Mouse (Mus musculus) layer of hippocampus, adult 9-11 months (tissue): ENCODE measurements at regions not wholly inside any gene's neighbourhood (a gene's known extent, or its start where the extent isn't known, plus 50 kb on each side); places are given as distances from the start of the nearest gene placed in this dataset.

ENCODE experiments used
- DNase-seq: peaks from one replicate; pipeline ENCODE4 v3.0.0; 2022

GRCm38 (mm10) chr1:184454381-184454780 is 278.0 kb downstream of the Hlx start:
- no peak for DNase-seq

GRCm38 (mm10) chr1:184453673-184454072 is 278.7 kb downstream of the Hlx start:
- DNase-seq, result no peak

GRCm38 (mm10) chr1:184453061-184453460 is 279.4 kb downstream of the Hlx start:
- no peak for DNase-seq

GRCm38 (mm10) chr1:184451686-184452085 is 280.7 kb downstream of the Hlx start:
- DNase-seq, result no peak

- no peak for DNase-seq
These were observed 283.4 kb downstream of the Hlx start for GRCm38 (mm10) chr1:184449007-184449406.

DNA sequence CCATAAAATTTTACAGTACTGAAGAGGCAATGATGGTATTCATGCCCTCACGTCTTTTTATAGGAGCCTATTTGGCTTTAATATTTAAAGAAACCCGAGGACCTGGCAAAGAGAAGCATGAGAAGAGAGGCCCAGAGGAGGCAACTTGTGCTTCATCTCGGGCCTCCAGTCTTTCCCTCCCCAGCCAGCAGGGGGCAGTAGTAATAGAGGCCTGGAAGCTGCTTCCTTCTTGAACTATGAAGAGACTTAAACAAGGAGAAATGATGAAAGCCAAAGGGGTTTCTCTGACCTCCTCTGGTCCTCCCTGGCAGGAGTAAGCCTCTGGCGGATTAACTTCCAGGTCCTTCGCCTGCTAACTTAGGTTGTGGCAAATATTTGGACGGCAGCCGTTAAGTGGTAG is 284.5 kb downstream of the Hlx start:
- DNase-seq, result peak; percentile 40

DNA sequence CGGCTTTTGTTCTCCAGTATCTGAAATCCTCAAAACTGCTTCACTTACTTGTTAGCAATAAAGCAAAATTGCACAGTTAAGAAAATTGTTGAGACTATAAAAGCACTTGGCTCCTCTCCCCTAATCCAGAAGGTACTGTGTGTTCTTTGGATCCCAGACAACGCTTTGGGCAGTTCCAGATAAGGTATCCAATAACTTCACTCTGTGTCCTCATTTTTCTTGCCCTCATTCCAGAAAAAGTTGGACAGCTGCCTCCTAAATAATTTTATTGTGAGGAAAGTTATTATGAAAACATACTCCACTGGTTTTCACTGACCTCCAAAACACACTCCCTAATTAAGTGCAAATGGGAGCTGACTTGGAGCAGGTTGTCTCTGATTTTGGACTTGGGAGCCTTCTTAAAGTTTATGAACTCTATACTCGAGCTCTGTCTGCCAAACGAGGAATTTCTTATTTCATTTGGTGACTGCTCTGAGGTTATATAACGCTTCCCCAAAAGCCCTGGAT is 285.2 kb downstream of the Hlx start:
- no peak for DNase-seq

DNA sequence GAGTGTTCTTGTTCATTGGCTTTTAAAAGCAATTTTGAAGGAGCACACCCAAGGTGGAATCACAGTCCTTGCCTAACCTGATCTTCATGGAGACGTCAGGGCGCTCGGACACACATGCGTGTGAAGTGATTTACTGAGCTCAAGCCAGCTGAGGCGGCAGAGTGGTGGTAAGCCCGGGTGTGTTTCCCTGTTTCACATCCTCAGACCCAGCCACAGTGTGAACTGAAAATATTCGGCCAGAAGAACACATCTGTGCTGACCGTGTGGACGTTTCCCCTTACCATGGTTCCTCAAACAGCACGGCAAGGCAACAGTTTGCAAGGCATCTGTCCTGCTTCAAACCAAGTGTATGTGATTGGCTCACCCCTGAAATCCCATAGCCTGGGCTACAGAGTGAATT is 288.2 kb downstream of the Hlx start:
- peak; percentile 63 for DNase-seq

DNA sequence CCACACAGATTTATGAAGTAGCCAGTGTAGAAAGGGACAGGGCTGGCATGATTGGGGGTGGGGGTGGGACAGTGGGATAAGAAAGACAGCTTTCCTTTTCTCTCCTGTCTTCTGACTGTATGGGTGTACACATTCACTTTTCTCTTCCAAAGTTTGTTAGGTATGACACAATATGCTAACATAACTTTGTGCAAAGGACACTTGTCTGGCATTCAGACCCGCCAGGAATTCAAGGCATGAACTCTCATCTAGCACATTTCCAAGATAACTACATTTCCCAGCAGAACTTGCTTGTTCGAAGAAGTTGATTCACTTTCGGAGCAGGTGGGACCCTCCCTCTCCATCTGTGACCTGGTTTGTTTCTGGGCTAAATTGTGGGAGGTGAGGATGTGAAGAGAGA is 289.7 kb downstream of the Hlx start:
- DNase-seq, result no peak

DNA sequence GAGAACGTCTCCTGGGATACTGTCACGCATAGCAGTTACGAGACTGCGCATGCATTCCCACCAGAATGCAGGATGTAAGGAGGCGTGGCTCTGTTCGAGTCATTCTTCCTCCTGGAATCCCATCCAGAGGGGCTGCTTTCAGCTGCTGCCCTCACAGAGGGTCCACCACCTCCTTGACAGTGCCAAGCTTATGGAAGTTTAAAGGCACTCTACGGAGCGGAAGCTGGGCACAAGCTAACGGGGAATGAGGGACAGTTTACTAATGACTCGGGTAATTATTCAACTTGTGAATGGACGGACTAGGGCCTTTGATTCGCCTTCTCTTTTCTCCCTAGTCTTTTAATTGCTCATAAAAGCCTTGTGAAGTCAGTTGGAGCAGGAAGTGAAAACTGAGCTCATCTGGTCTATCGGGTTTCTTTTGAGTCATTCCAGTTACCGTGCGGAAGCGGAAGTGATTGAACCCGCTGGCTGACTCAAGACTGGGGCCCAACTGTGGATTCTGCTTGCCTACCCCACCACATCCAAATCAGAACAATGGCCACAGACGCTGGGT is 291.3 kb downstream of the Hlx start:
- peak; percentile 50 for DNase-seq

DNA sequence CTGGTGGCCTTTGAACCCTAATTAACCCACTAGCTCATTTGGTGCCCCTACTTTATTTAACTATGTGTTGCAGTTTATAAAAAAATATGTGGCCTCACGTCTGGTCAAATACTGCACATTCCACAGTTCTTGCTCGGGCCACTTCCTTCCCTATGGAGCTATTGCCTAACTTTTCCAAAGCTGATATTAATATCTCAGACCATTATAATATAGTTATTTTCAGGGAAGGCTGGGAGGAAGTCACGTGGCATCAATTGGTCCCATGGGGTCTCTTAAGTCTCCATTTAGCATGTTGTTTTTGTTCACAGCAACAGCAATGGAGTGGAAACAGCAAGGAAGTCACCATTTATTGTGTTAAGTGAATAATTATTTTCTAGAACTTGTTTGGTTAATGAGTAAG is 292.9 kb downstream of the Hlx start:
- DNase-seq, result no peak

- DNase-seq, result no peak
These were observed 296.0 kb downstream of the Hlx start for GRCm38 (mm10) chr1:184436387-184436786.

DNA sequence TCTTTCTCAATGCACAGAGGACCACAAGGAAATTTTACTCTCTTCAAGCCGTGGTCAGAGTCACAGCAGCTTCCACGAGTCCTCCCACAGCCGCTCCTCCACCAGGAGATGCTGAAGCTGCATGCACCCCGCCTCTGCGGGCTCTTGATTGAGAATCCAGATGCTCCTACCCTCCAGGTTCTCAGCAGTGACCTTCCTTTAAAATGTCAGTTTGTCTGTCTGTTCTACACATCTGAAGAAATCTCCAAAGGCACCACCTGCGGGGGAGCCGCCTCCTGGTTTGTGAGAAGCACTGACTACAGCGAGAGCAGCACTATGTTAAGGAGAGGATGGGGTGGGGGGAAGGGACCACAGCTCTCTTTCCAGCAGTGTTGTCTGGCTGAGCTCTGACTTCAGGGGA is 303.8 kb downstream of the Hlx start:
- DNase-seq, result no peak

DNA sequence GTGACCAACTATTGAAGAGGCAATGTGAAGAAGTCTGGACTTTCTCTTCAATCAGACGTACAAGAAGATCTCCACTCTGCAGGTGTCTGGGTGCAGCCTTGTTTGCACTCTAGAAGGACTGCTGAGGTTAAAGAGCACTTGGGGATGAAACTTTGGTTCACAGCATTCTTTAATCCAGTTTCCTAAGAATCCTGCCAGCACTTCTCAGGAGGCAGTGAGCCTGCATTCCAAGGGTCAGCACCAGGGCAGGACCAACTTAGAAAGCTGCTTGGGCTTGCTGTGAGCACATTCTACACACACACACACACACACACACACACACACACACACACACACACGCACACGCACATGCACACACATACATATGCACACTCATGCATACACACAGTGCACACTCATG is 304.4 kb downstream of the Hlx start:
- DNase-seq, result no peak

GRCm38 (mm10) chr1:184425694-184426093 is 306.7 kb downstream of the Hlx start:
- no peak for DNase-seq

DNA sequence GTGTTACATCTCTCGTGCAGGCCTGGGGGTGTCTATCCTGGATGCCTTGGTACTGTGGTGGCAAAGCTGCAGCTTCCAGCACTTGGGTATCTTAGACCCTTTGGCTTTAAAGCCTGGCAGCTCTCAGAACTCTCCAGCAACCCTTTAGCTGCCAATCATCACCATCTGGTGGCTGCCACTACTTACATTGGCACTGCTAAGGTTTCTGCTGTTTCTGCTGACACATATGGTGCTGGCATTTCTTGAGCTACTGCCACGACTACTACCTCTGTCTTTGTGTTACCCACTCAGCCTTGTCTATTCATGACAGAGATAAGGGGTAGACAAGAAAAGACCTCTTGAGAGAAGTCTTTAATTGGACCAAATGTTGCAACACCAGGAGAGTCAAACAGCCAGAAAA is 308.4 kb downstream of the Hlx start:
- DNase-seq, result peak; percentile 12

- DNase-seq, result no peak
These were observed 319.8 kb downstream of the Hlx start for GRCm38 (mm10) chr1:184412596-184412995.

DNA sequence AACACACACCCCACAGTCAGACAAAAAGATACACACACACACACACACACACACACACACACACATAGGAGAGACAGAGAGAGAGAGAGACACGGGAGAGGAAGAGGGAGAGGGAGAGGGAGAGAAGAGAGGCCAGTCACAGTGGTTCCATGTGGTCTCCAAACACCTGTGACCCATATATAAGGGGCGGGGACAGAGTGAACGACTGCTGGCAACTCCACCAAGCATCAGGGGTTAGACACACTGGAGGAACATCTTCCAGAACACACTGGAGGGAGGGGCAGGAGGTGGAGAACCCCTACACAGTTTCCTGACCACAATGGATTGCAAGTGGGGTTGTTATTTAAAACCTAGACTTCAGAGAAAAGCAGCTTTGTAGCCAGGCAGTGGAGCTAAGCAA is 321.4 kb downstream of the Hlx start:
- no peak for DNase-seq

GRCm38 (mm10) chr1:184409986-184410385 is 322.4 kb downstream of the Hlx start:
- DNase-seq, result no peak

DNA sequence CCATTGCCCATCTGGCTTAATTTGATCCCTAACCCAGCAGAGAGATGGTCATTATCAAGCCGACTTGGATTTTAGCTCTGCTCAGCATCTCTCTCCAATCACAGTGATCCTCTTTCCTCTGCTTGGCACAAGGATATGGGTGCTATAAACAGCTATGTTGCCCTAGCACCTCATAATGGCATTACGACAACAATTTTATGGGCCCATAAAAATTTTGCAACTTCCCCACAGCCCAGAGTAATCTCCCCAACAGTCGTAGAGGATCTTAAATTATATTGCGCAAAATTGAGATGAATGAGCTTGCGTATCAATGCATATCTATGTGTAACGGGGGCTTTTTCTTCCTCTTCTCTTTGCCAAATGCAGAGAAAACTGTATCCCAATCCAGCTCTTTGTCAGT is 329.4 kb downstream of the Hlx start:
- no peak for DNase-seq

DNA sequence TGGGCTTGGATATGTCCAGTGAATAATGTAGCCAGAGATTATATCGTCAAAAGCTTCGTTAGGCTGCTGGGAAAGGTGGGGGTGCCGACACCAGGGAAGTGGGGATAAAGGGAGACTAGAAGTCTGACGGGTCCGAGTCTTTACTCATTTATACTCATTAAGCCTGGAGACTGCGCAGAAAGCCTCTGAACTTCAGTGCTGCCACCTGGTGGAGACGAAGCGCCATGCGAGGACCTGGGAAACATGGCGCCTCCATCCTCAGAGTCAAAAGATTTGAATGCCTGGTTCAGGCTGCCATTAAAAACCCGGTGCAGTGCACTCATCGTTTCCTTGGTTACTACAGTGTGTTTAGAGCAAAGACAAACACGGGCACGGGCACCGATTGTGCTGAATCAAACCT is 337.2 kb downstream of the Hlx start:
- peak; percentile 4 for DNase-seq

- DNase-seq, result no peak
These were observed 337.7 kb downstream of the Hlx start for GRCm38 (mm10) chr1:184394559-184395194.

DNA sequence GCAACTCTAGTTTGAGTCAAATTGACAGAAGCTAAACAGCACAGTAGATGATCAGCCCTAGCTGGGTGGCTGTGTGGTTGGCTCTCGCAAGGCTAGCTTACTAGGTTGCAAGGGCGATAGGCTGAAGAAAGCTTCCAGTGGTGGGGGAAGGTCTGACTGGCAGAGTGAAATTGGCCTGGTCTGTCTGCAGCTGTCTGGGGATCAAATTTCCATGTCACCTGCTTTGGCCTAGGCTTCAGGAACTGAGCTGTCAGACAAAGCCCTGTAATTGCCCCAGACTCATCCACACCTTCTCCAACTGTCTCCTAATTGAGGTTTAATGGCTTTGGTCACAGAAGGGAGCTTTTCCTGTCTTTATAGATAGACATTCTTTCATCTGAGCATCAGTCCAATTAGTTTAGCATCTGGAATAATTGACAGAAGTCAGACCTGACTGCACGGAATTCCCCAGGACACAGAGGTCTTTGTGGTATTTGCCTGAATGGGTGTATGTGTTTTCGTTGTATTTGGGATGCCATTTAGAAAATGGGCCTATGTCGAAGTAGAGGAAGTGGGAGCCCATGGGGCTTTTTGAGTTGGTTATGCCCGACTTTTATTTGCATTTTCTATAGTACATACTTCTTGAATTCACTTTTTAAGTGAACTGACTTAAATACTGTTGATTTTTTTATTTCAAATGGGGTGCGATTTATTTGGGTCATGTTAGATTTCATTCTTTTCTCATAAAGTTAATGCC is 348.2 kb downstream of the Hlx start:
- no peak for DNase-seq

- DNase-seq, result no peak
These were observed 344.6 kb upstream of the 1700056E22Rik start for GRCm38 (mm10) chr1:184378665-184379064.
